Mouse (Mus musculus): ENCODE results near the gene Hoxd13. TPM values are rescaled to one million over a fixed set of nuclear protein-coding genes. Genes with fewer than 3 reads are reported as not detected.

The Hoxd13 gene
- polyA plus RNA-seq, 1 experiment from 2014 or later = not detected

DNA sequence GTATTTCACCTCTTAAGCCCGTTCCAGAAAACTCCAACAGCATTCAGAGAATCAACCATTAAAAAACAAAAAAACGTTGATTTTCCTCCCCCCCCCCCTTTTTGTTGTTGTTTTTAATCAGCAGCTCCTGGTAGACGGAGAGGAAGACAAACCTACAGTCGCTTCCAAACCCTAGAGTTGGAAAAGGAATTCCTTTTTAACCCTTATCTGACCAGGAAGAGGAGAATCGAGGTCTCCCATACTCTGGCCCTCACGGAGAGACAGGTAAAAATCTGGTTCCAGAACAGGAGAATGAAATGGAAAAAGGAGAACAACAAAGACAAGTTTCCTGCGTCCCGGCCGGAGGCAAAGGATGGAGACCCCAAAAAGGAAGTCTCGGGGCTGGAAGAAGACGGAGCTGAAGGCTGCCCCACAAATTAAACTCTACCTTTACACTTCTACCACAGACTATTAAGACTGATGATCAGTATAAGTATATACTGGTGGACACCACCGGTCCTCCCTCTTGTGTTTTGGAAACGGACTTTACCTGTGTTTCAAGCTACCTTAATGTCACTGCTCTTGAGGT lies 38.4 kb downstream of the Hoxd13 start:
- DNase-seq = no peak
- Histone ChIP-seq H3K27ac (ENCODE audit: low read depth) (no peak overlapping the region), H3K36me3 (replicated peaks; ENCODE audit: insufficient read depth, low read length) (no peaks in the 10 kb centered on the region), H3K4me2 (ENCODE audit: low read depth, low read length) (no peak overlapping the region), H3K9me3 (ENCODE audit: low read length) (no peaks in the 10 kb centered on the region), H3K4me3 (ENCODE audit: low read depth, low read length) (no peak overlapping the region), H3K9ac (replicated peaks) (no peak overlapping the region), H3K4me1 (ENCODE audit: insufficient read depth) (peaks cover 6% of the 10 kb centered on the region; the same call in 1 of the 2 replicates), H3K27me3 (ENCODE audit: insufficient read depth, low read length) (peaks cover 94% of the 10 kb centered on the region)
- TF ChIP-seq CTCF (IDR thresholded peaks at IDR 0.05; ENCODE audit: low read depth) (no peak), EP300 (IDR thresholded peaks at IDR 0.05; ENCODE audit: low read depth) (no peak)
- ATAC-seq = no peak
- WGBS (ENCODE audit: insufficient replicate concordance) = 7% methylated on average over 13 of the region's 13 CpGs

DNA sequence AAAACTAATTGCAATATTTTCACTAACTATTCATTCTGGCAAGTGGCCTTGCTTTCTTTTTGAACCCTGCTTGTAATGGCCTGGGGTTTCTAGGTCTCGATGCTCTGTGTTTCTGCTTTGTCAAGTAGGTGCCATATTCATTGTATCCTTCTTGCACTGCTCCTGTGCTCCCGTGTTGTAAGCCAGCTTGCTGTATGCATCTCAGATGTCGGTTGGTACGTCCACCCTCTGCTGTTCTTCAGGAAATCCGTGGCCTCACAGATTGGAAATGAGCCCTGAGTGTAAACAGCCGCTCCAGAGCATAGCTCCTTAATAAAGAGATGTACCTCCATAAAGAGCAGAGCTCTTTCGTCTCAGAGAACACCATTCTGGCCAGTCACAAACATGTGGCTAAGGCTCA lies 39.5 kb downstream of the Hoxd13 start:
- Histone ChIP-seq H3K27ac (ENCODE audit: low read depth) (no peak overlapping the region), H3K27me3 (ENCODE audit: insufficient read depth, low read length) (peaks cover 96% of the 10 kb centered on the region), H3K4me2 (ENCODE audit: low read depth, low read length) (no peak overlapping the region), H3K9ac (replicated peaks) (no peak overlapping the region), H3K36me3 (replicated peaks; ENCODE audit: insufficient read depth, low read length) (no peaks in the 10 kb centered on the region), H3K9me3 (ENCODE audit: low read length) (no peaks in the 10 kb centered on the region), H3K4me1 (ENCODE audit: insufficient read depth) (peaks cover 13% of the 10 kb centered on the region), H3K4me3 (ENCODE audit: low read depth, low read length) (no peak overlapping the region)
- ATAC-seq (no peak), DNase-seq (no peak)
- no peak for TF ChIP-seq EP300 (IDR thresholded peaks at IDR 0.05; ENCODE audit: low read depth)
- no peak for TF ChIP-seq CTCF (IDR thresholded peaks at IDR 0.05; ENCODE audit: low read depth)
- WGBS (ENCODE audit: insufficient replicate concordance) = 18% methylated on average over 7 of the region's 7 CpGs

GRCm38 (mm10) chr2:74708676-74709075 lies 40.6 kb downstream of the Hoxd13 start:
- Histone ChIP-seq H3K36me3 (replicated peaks; ENCODE audit: insufficient read depth, low read length) (no peaks in the 10 kb centered on the region), H3K27ac (ENCODE audit: low read depth) (no peak overlapping the region), H3K9me3 (ENCODE audit: low read length) (no peaks in the 10 kb centered on the region), H3K4me1 (ENCODE audit: insufficient read depth) (peaks cover 13% of the 10 kb centered on the region), H3K27me3 (ENCODE audit: insufficient read depth, low read length) (peaks cover 96% of the 10 kb centered on the region), H3K4me2 (ENCODE audit: low read depth, low read length) (no peak overlapping the region), H3K9ac (replicated peaks) (no peak overlapping the region), H3K4me3 (ENCODE audit: low read depth, low read length) (no peak overlapping the region)
- TF ChIP-seq EP300 (IDR thresholded peaks at IDR 0.05; ENCODE audit: low read depth) (no peak), CTCF (IDR thresholded peaks at IDR 0.05; ENCODE audit: low read depth) (no peak)
- 48% methylated on average over 4 of the region's 4 CpGs for WGBS (ENCODE audit: insufficient replicate concordance)
- no peak for ATAC-seq
- no peak for DNase-seq

DNA sequence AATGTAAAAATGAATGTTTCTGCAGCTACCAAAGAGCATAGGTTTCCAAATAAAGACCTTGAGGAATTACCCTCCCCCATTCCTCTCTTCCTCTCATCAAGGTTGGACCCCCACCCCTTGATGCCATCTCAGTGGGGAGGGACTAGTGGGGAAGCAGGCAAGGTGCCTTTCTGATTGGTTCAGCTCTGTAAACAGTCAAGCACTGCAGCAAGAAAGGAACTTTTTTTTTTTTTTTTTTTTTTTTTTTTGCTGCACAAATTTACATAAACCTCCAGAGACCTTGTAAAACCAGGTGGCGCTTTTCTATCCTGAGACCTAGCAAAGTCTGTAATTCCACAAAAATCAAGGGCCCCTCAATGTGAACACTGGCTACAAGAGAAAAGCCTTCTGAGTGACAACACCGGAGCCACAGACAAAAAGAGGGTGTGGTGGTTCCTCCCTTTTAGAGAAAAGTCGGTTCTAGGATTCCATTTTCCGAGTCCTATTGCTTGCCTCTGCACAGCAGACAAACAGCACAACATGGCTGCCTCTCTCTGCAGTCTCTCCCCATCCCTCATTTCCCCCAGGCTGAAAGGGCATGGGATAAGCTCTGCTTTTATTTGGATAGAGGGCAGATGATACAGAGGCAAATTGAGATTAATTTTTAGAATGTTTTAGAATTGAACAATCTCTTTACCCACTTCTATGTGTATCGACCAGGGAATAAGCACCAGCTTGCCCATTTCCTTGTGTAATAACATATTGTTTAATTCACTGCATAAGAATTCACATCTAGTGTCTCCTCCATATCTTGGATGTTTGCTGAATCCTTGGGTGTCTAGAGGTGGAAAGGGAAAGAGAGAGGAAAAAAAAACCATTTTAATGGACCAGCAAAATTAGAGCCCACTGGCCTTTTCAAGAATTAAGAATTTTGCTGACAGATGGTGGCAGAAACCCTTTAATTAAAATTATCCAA lies 41.6 kb downstream of the Hoxd13 start:
- ATAC-seq = no peak
- Histone ChIP-seq H3K9ac (replicated peaks) (no peak overlapping the region), H3K36me3 (replicated peaks; ENCODE audit: insufficient read depth, low read length) (no peaks in the 10 kb centered on the region), H3K27ac (ENCODE audit: low read depth) (no peak overlapping the region), H3K27me3 (ENCODE audit: insufficient read depth, low read length) (peaks cover 96% of the 10 kb centered on the region), H3K9me3 (ENCODE audit: low read length) (no peaks in the 10 kb centered on the region), H3K4me2 (ENCODE audit: low read depth, low read length) (no peak overlapping the region), H3K4me3 (ENCODE audit: low read depth, low read length) (no peak overlapping the region), H3K4me1 (ENCODE audit: insufficient read depth) (peaks cover 12% of the 10 kb centered on the region)
- no peak for DNase-seq
- 11% methylated on average over 5 of the region's 5 CpGs for WGBS (ENCODE audit: insufficient replicate concordance)
- TF ChIP-seq CTCF (IDR thresholded peaks at IDR 0.05; ENCODE audit: low read depth) = no peak
- TF ChIP-seq EP300 (IDR thresholded peaks at IDR 0.05; ENCODE audit: low read depth) = no peak

GRCm38 (mm10) chr2:74710929-74711543 lies 42.9 kb downstream of the Hoxd13 start:
- no peak for DNase-seq
- WGBS (ENCODE audit: insufficient replicate concordance) = 2% methylated on average over 16 of the region's 16 CpGs
- TF ChIP-seq EP300 (IDR thresholded peaks at IDR 0.05; ENCODE audit: low read depth) = no peak
- no peak for TF ChIP-seq CTCF (IDR thresholded peaks at IDR 0.05; ENCODE audit: low read depth)
- Histone ChIP-seq H3K36me3 (replicated peaks; ENCODE audit: insufficient read depth, low read length) (no peaks in the 10 kb centered on the region), H3K4me1 (ENCODE audit: insufficient read depth) (peaks cover 7% of the 10 kb centered on the region), H3K27me3 (ENCODE audit: insufficient read depth, low read length) (peaks cover 99% of the 10 kb centered on the region), H3K4me2 (ENCODE audit: low read depth, low read length) (no peak overlapping the region), H3K27ac (ENCODE audit: low read depth) (no peak overlapping the region), H3K9me3 (ENCODE audit: low read length) (no peaks in the 10 kb centered on the region), H3K9ac (replicated peaks) (no peak overlapping the region), H3K4me3 (ENCODE audit: low read depth, low read length) (no peak overlapping the region)
- no peak for ATAC-seq

All from liver, postnatal 0 days (tissue).